Mouse (Mus musculus) cerebellum, postnatal 36 days (tissue): Measurements from ENCODE around the gene Anapc15.

Source experiments
- DNase-seq, 2 experiments: peaks; one replicate each; pipeline ENCODE4 v3.0.0; 2021 to 2022; ENCODE audit warnings: mixed read lengths in 2 of 2

The Anapc15 gene

GRCm38 (mm10) chr7:101851689-101852088, 11.8 kb upstream of the Anapc15 start:
- DNase-seq, result no peak

DNA sequence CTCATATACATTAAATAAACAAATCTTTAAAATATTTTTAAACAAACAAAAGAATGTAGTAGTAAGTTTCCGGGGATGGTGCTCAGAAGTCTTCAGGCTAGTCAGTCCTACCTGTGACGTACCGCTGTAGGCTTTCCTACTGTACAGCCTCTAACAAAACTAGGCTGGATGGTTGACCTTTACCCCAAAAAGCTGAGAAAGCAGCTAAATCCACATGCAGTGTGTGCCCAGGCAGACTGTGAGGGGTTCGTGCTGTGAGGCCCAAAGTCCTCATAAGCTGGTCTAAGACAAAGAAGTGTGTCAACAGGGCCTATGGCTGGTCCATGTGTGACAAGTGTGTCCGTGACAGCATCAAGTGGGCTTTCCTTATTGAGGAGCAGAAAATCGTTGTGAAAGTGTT, 10.7 kb upstream of the Anapc15 start:
- DNase-seq, result no peak

- no peak for DNase-seq
Observed at GRCm38 (mm10) chr7:101853816-101854215, 9.7 kb upstream of the Anapc15 start.

GRCm38 (mm10) chr7:101857094-101857493, 6.4 kb upstream of the Anapc15 start, which contains the start of gene Folr2:
Gene Folr2, minus strand, starts transcription at chr7:101857194.
- no peak for DNase-seq

DNA sequence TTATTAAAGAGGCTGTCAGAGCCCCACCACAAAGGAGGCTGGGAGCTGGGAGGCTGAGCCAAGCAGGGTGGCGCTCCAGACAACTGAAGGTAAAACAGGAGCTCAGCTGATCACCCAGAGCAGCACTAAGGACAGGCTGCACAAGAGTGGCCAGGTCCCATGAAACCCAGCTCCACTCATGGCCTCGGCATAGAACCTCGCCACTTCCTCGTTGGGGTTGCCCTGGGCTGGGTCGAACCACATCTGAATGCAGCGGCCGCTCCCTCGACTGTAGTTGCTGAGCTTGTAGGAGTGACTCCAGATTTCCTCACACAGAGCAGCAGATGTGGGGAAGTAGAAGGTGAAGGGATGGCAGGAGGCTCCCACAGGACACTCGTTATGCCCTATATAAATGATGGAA, 5.2 kb upstream of the Anapc15 start:
- no peak for DNase-seq

DNA sequence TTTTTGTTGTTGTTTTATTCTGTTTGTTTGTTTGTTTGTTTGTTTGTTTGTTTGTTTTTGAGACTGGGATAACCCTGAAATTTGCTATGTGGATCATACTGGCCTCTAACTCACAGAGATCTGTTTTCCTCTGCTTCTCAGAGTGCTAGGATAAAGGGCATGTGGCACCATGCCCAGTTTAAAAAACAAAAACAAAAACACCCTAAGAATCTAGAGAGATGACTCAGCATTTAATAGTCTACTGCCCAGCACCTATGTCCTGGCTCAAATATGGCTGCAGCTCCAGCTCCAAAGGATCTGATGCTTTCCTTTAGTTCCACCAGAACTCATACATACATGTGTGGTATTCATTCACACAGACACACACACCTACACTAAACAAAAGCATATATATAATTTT, 2.5 kb upstream of the Anapc15 start:
- no peak for DNase-seq

DNA sequence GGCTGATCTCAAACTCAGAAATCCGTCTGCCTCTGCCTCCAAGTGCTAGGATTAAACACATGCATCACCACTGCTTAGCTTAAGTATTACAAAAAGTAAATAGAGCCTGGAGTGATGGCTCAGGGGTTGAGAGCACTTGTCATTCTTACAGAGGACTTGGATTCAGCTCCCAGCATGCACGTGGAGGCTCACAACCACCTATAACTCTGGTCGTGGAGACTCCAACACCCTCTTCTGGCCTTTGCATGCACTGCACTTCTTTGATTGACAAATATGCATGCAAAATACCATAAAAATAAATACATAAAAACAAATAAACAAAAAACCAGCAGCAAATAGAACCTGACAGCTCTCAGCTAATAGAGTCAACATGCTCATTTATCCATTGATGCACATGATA, 1.2 kb upstream of the Anapc15 start:
- DNase-seq, result no peak

DNA sequence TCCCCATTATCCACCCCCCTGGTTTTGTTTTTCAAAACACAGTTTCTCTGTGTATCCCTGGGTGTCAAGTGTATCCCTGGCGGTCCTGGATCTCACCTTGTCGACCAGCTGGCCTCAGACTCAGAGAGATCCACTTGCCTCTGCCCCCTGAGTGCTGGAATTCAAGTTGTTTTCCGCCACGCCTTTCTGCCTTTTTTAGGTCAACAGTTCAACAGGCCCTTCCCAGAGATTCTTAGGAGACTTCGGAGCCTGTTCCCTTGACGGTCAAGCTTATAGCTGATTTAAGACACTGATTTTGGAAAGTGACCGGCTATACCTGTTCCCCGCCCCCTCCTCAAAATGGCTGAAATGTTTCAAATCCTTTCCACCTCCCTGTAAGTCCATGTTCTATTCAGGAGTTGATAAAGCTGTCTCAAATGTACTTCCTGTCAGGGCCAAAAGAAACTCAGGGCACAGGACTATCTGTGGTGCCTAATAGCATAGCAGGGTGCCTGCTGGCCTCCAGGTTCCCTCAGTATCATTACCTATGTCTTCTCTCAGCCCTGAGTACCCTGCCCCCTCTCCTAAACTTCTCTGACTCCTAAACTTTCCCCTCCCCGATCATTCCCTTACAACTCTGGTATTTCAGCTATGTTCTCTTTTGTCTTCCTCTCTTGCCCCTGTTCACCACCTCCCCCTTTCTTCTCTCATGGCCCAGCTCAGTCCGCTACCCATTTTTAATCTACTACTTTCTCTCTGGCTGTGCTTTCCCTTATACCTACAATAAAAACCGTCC, 3.2 kb downstream of the Anapc15 start:
- no peak for DNase-seq

DNA sequence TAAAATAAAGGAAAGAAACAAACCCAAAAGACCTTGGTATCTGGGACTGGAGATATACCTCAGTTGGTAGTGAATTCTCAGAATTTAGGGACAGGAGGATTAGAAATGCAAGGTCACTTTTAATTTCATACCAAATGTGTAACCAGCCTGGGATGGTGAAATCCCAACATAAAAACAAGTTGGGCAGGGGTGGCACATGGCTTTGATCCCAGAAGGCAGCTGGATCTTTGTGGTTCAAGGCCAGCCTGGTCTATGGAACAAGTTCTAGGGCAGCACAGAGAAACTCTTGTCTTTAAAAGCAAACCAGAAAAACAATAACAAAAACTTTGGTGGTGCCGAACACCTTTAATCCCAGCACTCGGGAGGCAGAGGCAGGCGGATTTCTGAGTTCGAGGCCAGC, 4.0 kb downstream of the Anapc15 start:
- no peak for DNase-seq

GRCm38 (mm10) chr7:101868241-101869162, 5.0 kb downstream of the Anapc15 start:
- no peak for DNase-seq

GRCm38 (mm10) chr7:101869163-101869500, 5.6 kb downstream of the Anapc15 start:
- no peak for DNase-seq

DNA sequence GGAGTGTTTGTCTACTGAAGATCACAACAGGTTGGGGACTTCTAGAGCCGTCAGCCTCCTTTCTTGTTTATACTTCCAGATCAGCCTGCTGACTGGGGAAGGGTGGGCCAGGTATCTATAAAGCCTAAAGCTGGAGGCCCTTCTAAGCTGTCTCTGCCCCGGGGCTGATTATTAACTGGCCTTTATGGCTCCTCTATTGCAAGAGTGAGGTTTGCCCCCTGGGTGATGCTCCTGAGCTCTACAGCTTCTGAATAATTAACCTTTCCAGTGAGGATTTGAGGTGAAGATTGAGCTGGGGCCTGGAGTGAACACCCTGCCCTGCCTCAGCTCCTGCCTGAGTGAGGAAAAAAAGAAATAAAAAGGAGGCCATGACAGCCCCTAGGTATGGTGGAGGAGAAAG, 7.1 kb downstream of the Anapc15 start, which contains the start of gene Folr1:
TSS of gene Folr1 (minus strand) at position 160 of the 400 bp plus-strand sequence.
- DNase-seq, result no peak

DNA sequence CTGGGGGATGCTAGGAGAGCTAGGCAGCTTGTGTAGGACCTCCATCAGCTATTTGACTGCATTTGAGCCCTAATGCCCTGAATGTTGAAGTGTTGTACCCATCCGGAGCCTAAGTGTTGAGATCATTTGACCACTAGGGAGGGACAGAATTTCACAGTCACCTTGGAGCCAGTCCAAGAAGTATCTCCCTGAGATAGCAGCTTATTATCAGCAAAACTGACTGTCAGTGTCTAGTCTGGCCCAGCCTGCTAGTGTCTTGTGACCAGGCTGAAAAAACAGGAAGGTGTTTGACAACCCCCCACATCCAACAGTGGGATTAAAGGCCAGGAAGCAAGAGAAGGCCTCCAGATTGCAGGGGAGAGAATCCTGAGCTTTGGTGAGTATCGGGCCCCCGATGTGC, 7.8 kb downstream of the Anapc15 start:
- no peak for DNase-seq

DNA sequence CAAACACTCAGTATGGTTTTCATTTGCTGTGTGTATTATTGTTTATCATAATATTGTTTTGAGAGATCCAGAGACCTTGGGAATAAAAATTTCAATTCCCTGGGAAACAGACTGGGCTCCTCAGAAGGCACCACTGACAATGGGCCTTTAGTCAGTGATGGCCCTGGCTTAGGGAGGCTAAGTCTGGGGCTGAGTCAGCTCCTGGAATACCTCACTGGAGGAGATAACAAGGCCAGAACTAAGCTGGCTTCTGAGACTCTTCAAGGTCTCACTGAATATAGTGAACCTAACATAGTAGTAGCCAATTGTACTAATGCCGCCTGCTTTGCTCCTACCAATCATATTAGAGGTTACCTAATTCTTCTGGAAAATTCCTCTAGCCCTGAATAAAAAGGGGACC, 12.5 kb downstream of the Anapc15 start:
- no peak for DNase-seq

DNA sequence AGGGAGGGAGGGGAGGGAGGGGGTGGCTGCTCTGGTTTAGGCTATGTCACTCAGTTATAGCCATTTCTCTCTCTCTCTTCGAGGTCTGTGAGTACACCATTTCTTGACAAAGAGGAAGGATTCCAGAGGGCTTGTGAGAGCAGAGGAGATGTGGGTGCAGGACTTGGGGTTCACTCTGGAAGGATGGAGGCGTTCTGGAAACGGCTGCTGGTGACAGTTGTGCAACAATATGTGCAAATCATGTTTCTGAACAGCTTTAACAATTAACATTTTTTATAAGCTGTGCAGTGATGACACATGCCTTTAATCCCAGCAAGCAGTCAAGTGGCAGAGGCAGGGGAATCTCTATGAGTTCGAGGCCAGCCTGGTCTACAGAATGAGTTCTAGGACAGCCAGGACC, 17.3 kb downstream of the Anapc15 start:
- no peak for DNase-seq

DNA sequence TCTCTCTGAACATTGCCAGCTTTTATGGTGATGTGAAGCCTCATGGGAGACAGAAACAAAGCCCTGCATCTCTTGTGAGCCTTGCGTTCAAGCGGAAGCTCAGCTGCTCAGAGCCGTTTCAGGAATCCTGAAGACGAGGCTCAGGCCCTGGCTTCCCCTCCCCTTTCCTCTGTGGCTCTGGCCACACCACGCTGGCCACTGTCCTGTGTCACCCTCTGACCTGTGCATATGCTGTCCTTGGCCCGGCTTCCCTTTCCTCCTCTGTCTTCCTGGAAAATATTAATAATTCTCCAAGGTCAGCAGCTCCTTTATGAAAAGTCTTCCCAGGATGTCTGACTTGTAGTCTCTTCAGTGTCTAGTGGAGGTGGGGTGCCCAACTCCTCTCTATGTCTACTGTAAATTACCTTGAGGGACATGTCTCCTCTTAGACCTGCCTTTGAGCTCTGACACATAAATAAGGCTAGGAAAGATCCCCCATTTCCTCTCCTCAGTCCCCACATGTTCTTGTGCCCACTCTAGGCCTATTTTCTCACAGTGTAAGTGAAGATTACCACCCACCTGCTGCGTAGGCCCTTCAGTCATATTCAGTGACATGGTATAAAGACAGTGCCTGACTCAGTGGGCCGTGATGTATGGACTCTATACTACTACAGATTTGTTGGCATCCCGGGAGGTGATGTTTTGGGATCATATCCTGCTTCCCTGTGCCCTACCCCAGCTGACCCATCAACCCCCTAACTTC, 19.1 kb downstream of the Anapc15 start:
- DNase-seq, result no peak

DNA sequence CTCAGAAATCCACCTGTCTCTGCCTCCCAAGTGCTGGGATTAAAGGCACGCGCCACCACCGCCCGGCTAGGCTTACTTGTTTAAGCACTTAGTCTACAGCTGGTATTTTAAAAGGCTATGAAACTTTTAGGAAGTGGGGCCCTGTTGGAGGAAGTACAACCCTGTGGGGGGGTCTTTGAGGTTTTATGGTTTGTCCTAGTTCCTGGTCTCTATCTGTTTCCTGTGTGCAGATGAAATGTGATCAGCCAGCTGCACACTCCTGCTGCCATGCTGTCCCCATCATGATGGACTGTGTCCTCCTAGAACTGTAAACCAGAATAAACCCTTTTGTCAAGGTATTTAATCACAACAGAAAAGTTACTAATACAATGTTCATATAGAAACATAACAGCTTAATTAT, 20.6 kb downstream of the Anapc15 start:
- DNase-seq, result no peak

DNA sequence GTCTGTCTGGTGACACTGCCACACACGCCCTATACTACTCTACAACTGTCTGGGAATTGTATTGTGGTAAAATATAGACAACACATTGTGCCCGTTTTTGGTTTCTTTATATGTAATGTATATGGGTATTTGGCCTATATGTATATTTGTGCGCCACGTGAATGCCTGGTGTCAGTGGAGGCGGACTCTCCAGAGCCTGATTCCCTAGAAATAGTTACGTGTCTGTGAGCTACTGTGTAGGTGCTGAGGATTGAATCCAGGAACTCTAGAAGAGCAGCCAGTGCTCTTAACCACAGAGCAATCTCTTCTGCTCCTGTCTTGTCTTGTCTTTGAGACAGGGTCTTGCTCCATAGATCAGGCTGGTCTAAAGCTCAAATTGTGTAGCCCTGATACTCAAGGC, 22.8 kb downstream of the Anapc15 start:
- DNase-seq, result no peak

- DNase-seq, result no peak
Observed at GRCm38 (mm10) chr7:101888460-101888859, 24.9 kb downstream of the Anapc15 start.

GRCm38 (mm10) chr7:101895695-101896094, 32.2 kb downstream of the Anapc15 start:
- DNase-seq, result no peak

- peak; percentile 95 to 96 for DNase-seq
Observed at GRCm38 (mm10) chr7:101896104-101897066, 32.9 kb downstream of the Anapc15 start.
